ENCODE assay signal across 24 mouse cellular contexts in the genomic region with DNA sequence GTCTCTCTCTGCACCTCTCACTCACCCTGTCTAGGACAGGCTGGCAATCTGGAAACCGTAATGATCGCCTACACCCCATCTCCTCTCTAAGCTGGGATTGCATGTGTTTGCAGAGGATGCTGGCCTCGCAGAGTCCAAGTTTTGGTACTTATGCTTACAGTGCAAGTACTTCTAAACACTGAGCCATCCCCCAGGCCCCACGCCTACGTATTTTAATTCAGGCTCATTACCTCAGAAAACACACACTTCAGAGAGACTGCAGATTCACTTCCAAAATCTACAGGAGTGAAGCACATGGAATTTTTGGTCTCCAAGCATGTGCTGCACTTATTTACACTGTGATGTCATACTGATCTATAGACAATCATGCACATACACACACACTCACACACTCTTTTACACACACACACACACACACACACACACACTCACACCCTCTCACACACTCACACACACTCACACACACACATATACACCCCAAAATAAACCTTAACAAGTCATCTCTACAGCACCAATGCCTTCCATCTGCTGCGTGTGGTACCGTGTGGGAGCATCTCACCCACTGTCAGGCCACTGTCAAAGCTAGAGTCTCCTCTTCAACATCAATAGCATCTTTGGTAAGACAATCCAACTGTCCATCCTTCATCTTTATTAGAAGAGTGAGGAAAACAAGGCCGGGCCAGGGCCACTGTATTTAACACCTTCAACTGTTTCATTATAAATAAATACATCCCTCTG.
"Had no signal": no experiment of that assay in that cellular context is flagged by ENCODE, and none has a peak within 500 bp of the region (broad histone marks: within the 10 kb centered on the region; RNA-seq: fewer than 3 reads in every experiment).

No protein-coding gene starts in this region.

- H3K4me1 ChIP-seq: liver, embryonic 12.5 days; liver, embryonic 15.5 days; lung, embryonic 15.5 days; megakaryocyte, embryonic 14.5 days; midbrain, embryonic 10.5 days; midbrain, embryonic 13.5 days; neural tube, embryonic 13.5 days had no signal

- H3K36me3 ChIP-seq: limb, embryonic 13.5 days; liver, embryonic 12.5 days; liver, embryonic 15.5 days; lung, embryonic 15.5 days; midbrain, embryonic 10.5 days; midbrain, embryonic 13.5 days; neural tube, embryonic 13.5 days had no signal

- H3K9me3 ChIP-seq: limb, embryonic 13.5 days; liver, embryonic 12.5 days; liver, embryonic 15.5 days; lung, embryonic 15.5 days; midbrain, embryonic 10.5 days; midbrain, embryonic 13.5 days; neural tube, embryonic 13.5 days had no signal

- H3K27ac ChIP-seq: kidney, postnatal 0 days; layer of hippocampus, adult 2 months; limb, embryonic 13.5 days; liver, embryonic 12.5 days; liver, embryonic 15.5 days; lung, embryonic 15.5 days; midbrain, embryonic 10.5 days; midbrain, embryonic 13.5 days; neural tube, embryonic 13.5 days had no signal

- DNase-seq: kidney, adult 2 months; kidney, postnatal 25 days; layer of hippocampus, adult 9-11 months; left cerebral cortex, postnatal 4 days; liver; lung, adult 18-20 months; lung, postnatal 10 days; lung, postnatal 36 days; retina, postnatal 1 day; right cerebral cortex, postnatal 14 days; thymus, adult 2 months; thymus, postnatal 14 days; thymus, postnatal 4 days had no signal

- H3K4me3 ChIP-seq: layer of hippocampus, adult 2 months; limb, embryonic 13.5 days; liver, embryonic 12.5 days; liver, embryonic 15.5 days; lung, embryonic 15.5 days; megakaryocyte, embryonic 14.5 days; midbrain, embryonic 10.5 days; midbrain, embryonic 13.5 days; myocyte; neural tube, embryonic 13.5 days had no signal

- H3K27me3 ChIP-seq: limb, embryonic 13.5 days; liver, embryonic 12.5 days; liver, embryonic 15.5 days; lung, embryonic 15.5 days; megakaryocyte, embryonic 14.5 days; midbrain, embryonic 13.5 days; neural tube, embryonic 13.5 days had no signal
